Mouse (Mus musculus): ENCODE measurements around the gene Ptprd.

DNA sequence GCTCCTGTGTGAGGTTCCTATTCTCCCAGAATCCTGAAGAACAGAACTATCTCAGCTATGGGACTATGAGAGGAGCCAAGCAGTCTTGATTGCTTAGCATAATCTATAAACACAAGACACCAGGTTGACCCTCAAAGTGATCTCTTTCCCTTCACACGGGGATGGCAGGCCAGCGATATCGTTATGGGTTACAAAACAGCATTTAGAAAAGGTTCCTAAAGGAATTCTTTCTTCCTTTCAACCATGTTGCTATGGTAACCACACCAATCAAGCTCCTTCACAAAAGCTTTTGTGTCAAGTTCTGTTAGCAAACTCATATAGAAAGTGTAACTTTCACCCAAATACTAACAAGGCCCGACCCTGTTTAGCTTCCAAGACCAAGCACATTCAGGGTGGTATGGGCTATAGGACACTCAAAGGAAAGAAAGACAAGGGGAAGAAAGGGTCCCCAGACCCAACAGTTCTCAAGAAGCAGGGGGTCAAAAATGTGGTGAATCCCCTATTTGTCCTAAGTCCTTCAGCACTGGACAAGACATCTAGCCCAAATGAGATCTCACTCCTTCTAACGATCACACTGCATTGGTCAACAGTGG, 1805.8 kb downstream of the Ptprd start:
- TF ChIP-seq CTCF (IDR thresholded peaks at IDR 0.05; ENCODE audit: extremely low read depth, insufficient read depth, insufficient read length, insufficient replicate concordance) (no peak), POLR2A (IDR thresholded peaks at IDR 0.05; ENCODE audit: low read depth, low read length) (no peak)
